Mouse (Mus musculus): ENCODE data around the gene Frzb. TPM values are rescaled to one million over a fixed set of nuclear protein-coding genes. Genes with fewer than 3 reads are reported as not detected.

Frzb gene
- total and polyA plus RNA-seq, 2 experiments from 2014 or later, result 2.4 to 2.5 TPM

DNA sequence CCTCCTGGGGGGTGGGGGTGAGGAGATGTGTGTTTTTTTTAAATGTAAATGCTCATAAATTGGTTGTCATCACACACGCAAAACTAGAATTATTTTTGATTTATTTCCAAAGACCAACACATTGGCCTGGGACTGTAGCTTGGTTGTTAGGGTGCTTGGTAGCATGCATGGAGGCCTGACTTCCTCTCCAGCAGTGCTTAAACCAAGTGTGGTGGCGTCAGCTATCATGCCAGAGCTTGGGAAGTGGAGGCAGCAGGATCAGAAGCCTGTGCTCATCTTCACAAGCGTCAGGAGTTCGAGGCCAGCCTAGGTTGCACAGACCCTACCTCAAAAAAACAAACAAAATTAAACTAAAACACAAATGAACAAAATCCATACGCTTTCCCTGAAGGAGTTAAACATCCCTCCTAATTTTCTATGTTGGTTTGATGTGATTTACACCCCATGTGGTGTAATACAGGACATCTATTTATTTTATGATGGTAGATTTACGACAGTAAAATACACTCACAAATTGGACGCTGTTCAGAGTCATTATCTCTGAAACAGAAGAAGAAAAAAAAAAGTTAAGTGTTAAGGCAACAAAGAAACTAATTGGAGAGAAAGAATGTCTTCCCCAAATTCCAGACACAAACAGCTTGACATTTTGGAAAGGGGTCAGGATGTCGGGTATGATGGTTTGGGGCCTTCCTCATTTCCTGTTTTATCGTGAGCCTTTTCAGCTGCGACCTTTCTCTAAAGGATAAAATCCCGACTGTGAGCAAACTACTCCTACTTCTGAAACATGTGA, 12.4 kb downstream of the Frzb start:
- Histone ChIP-seq H3K9ac (replicated peaks; ENCODE audit: low read length, poor library complexity, severe bottlenecking) (no peak overlapping the region), H3K4me1 (ENCODE audit: insufficient read depth, low read length) (no peaks in the 10 kb centered on the region), H3K27me3 (ENCODE audit: insufficient read depth, low read length) (no peaks in the 10 kb centered on the region), H3K4me2 (ENCODE audit: low read depth, low read length, poor library complexity, severe bottlenecking) (no peak overlapping the region), H3K36me3 (ENCODE audit: insufficient read depth, low read length) (no peaks in the 10 kb centered on the region), H3K9me3 (ENCODE audit: low read length) (no peaks in the 10 kb centered on the region), H3K27ac (ENCODE audit: low read depth, low read length) (no peak overlapping the region), H3K4me3 (ENCODE audit: low read depth, low read length) (no peak overlapping the region)
- ATAC-seq (ENCODE audit: low FRiP score) (no peak), DNase-seq (ENCODE audit: low spot score) (no peak)
- TF ChIP-seq CTCF (IDR thresholded peaks at IDR 0.05), result no peak
- WGBS, result 86% methylated on average over 11 of the region's 11 CpGs

DNA sequence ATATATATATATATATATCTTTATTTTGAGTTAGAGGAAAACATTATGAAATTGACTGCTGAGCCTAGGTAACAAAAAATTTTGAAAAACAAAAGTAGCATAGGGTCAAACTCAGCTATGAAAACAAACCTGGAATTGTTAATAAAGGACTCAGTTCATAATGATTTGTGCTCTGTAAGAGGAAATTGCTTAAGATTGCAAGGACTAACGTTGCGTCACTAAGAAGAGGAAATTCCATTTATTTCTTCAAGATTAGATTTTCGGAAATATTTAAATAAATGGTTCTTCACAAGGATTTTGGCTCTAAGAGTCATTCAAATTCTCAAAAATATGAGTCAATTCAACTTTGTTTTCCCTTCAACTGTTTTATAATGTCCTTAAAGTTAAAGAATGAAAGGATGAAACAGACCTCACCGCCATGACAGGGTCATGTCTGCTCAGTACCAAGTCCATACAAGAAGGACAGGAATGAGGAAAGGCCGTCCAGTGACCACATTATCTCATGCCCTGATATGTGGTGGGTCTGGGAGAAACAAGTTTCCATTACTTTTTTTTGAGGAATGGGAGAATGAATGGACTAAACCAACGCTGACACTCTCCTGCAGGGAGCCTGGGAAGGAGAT, 14.1 kb downstream of the Frzb start:
- no peak for ATAC-seq (ENCODE audit: low FRiP score)

DNA sequence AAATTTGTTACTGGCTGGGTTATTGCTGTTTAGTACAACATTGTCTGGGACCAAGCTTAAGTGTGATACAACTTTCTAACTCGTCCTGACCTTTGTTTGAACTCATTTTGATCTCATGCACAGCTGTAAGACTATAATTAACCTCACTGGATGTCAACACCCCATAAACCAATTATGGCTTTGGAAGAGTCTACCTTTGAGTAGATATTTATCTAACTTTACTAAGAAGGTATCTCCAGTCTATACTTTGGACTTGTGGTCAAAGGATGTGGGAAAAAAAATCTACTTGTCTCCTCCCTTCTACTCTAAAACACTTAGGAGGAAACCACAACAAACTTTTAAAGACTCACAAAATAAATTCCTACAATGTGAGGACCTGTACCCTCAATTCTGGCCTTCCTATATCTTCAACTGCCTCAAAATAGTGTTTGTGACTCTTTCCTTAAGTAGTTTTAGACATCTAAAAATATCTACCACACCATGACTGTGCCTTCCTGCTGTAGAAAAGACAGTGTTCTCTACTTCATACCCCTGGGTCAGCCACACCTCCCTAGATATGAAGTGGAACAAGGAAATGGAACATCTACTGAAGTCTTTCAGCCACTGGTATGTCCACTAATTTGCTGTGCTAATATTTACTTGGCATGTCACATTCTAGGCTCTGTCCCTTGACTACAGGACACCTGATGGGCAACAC, 16.9 kb downstream of the Frzb start:
- TF ChIP-seq CTCF (IDR thresholded peaks at IDR 0.05), result no peak
- no peak for DNase-seq (ENCODE audit: low spot score)
- ATAC-seq (ENCODE audit: low FRiP score), result no peak
- Histone ChIP-seq H3K9me3 (ENCODE audit: low read length) (no peaks in the 10 kb centered on the region), H3K27me3 (ENCODE audit: insufficient read depth, low read length) (no peaks in the 10 kb centered on the region), H3K4me2 (ENCODE audit: low read depth, low read length, poor library complexity, severe bottlenecking) (no peak overlapping the region), H3K36me3 (ENCODE audit: insufficient read depth, low read length) (no peaks in the 10 kb centered on the region), H3K4me3 (ENCODE audit: low read depth, low read length) (no peak overlapping the region), H3K9ac (replicated peaks; ENCODE audit: low read length, poor library complexity, severe bottlenecking) (no peak overlapping the region), H3K4me1 (ENCODE audit: insufficient read depth, low read length) (no peaks in the 10 kb centered on the region), H3K27ac (ENCODE audit: low read depth, low read length) (no peak overlapping the region)
- WGBS, result 70% methylated on average over 1 of the region's 1 CpGs

More for the DNA sequence above, 14.1 kb downstream of the Frzb start:
- H3K27me3 ChIP-seq (ENCODE audit: insufficient read depth, low read length), result no peaks in the 10 kb centered on the region
- no peak overlapping the region for H3K9ac ChIP-seq (replicated peaks; ENCODE audit: low read length, poor library complexity, severe bottlenecking)
- WGBS, result 92% methylated on average over 6 of the region's 6 CpGs
- H3K4me1 ChIP-seq (ENCODE audit: insufficient read depth, low read length), result no peaks in the 10 kb centered on the region
- no peak for DNase-seq (ENCODE audit: low spot score)
- no peak overlapping the region for H3K4me2 ChIP-seq (ENCODE audit: low read depth, low read length, poor library complexity, severe bottlenecking)
- H3K9me3 ChIP-seq (ENCODE audit: low read length), result no peaks in the 10 kb centered on the region
- no peak overlapping the region for H3K4me3 ChIP-seq (ENCODE audit: low read depth, low read length)
- H3K36me3 ChIP-seq (ENCODE audit: insufficient read depth, low read length), result no peaks in the 10 kb centered on the region
- H3K27ac ChIP-seq (ENCODE audit: low read depth, low read length), result no peak overlapping the region
- TF ChIP-seq CTCF (IDR thresholded peaks at IDR 0.05), result no peak

DNA sequence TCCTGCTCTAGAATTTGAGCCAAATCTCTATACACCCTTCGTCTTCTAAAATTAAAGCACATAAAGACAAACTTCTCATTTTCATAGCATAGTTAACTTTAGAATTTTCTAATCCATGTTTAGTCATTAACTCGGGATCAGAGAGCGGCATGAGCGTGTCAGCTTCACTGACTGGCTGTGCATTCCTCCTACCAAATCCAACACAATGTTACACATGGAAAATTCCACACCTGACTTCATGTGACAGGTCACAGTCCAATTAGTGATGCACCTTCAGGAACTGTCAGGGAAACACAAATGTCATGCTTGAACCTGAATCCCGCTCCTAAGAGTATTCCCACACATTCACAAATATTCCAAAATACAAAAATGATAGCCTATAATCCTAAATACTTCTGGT, 24.3 kb downstream of the Frzb start:
- no peaks in the 10 kb centered on the region for H3K9me3 ChIP-seq (ENCODE audit: low read length)
- no peak overlapping the region for H3K4me3 ChIP-seq (ENCODE audit: low read depth, low read length)
- H3K36me3 ChIP-seq (ENCODE audit: insufficient read depth, low read length), result no peaks in the 10 kb centered on the region
- TF ChIP-seq CTCF (IDR thresholded peaks at IDR 0.05), result no peak
- H3K4me2 ChIP-seq (ENCODE audit: low read depth, low read length, poor library complexity, severe bottlenecking), result no peak overlapping the region
- H3K27me3 ChIP-seq (ENCODE audit: insufficient read depth, low read length), result no peaks in the 10 kb centered on the region
- DNase-seq (ENCODE audit: low spot score), result no peak
- 94% methylated on average over 5 of the region's 5 CpGs for WGBS
- ATAC-seq (ENCODE audit: low FRiP score), result no peak
- no peak overlapping the region for H3K9ac ChIP-seq (replicated peaks; ENCODE audit: low read length, poor library complexity, severe bottlenecking)
- no peaks in the 10 kb centered on the region for H3K4me1 ChIP-seq (ENCODE audit: insufficient read depth, low read length)
- no peak overlapping the region for H3K27ac ChIP-seq (ENCODE audit: low read depth, low read length)

DNA sequence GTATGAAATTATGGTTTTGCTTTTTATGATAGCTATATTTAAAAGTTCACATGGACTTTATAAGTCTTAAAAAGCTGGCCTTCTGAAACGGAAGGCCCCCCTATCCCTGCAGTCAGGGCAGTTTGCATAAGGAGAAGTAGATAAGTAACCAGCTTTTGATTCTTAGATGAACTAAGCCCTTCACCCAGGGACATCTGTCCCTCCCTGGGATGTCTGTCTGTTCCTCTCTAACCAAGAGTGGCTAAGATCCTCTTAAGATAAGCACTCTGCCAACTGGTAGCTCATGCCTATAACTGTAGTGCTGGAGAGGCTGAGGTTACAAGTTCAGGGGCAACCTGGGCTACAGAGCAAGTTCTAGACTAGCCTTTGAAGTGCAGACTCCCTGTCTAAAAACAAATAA, 25.4 kb downstream of the Frzb start:
- no peak for TF ChIP-seq CTCF (IDR thresholded peaks at IDR 0.05)
- Histone ChIP-seq H3K4me1 (ENCODE audit: insufficient read depth, low read length) (no peaks in the 10 kb centered on the region), H3K36me3 (ENCODE audit: insufficient read depth, low read length) (no peaks in the 10 kb centered on the region), H3K27me3 (ENCODE audit: insufficient read depth, low read length) (no peaks in the 10 kb centered on the region), H3K4me2 (ENCODE audit: low read depth, low read length, poor library complexity, severe bottlenecking) (no peak overlapping the region), H3K9me3 (ENCODE audit: low read length) (no peaks in the 10 kb centered on the region), H3K9ac (replicated peaks; ENCODE audit: low read length, poor library complexity, severe bottlenecking) (no peak overlapping the region), H3K27ac (ENCODE audit: low read depth, low read length) (no peak overlapping the region), H3K4me3 (ENCODE audit: low read depth, low read length) (no peak overlapping the region)
- ATAC-seq (ENCODE audit: low FRiP score) (no peak), DNase-seq (ENCODE audit: low spot score) (no peak)
- 64% methylated on average over 1 of the region's 1 CpGs for WGBS

DNA sequence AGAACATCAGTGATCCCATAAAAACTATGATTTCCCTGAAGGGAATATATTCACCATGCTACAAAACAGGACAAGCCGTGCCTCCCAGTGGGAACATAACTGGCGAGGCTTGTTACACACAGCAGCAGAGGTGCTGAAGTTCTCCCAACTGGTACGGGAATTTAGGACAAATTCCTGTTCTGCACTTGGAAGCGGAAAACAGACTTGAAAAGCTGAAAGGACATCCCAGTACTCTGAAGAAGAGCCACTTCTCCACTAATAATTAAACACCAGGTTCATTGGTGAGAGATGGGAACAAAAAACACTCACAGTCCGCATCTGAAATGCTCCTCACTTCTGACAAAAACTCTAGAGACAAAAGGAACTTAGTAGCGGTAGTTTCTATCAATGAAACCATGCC, 31.1 kb downstream of the Frzb start:
- H3K27ac ChIP-seq (ENCODE audit: low read depth, low read length), result no peak overlapping the region
- no peaks in the 10 kb centered on the region for H3K9me3 ChIP-seq (ENCODE audit: low read length)
- no peak overlapping the region for H3K9ac ChIP-seq (replicated peaks; ENCODE audit: low read length, poor library complexity, severe bottlenecking)
- H3K4me1 ChIP-seq (ENCODE audit: insufficient read depth, low read length), result no peaks in the 10 kb centered on the region
- H3K36me3 ChIP-seq (ENCODE audit: insufficient read depth, low read length), result no peaks in the 10 kb centered on the region
- no peaks in the 10 kb centered on the region for H3K27me3 ChIP-seq (ENCODE audit: insufficient read depth, low read length)
- ATAC-seq (ENCODE audit: low FRiP score), result no peak
- no peak for DNase-seq (ENCODE audit: low spot score)
- TF ChIP-seq CTCF (IDR thresholded peaks at IDR 0.05), result no peak
- no peak overlapping the region for H3K4me3 ChIP-seq (ENCODE audit: low read depth, low read length)
- no peak overlapping the region for H3K4me2 ChIP-seq (ENCODE audit: low read depth, low read length, poor library complexity, severe bottlenecking)
- WGBS, result 84% methylated on average over 6 of the region's 6 CpGs
